Mouse (Mus musculus) splenic B cell, adult 2 months (primary cell): ENCODE measurements around the gene Gm49388.
"Not testable (repeated sequence)": the region's sequence is repeated elsewhere in the genome, so short reads cannot be mapped to it uniquely, and the experiment has no call there.

Experiments
- DNase-seq: peaks from one replicate; pipeline ENCODE4 v3.0.0-alpha.2; 2011; ENCODE audit warnings: low read depth, low spot score
- H3K27me3 ChIP-seq: 2 replicates; pipeline ENCODE4 v1.6.1; 2012; ENCODE audit warnings: mild to moderate bottlenecking, low read length, moderate library complexity, mixed read lengths; ENCODE audit not compliant: control insufficient read depth, poor library complexity, insufficient read depth, severe bottlenecking
- H3K36me3 ChIP-seq: 2 replicates; pipeline ENCODE4 v1.6.1; 2012; ENCODE audit warnings: mild to moderate bottlenecking, low read length, moderate library complexity, mixed read lengths; ENCODE audit not compliant: control insufficient read depth, poor library complexity, insufficient read depth, severe bottlenecking

Gene Gm49388

GRCm38 (mm10) chr7:127824176-127824871 lies 38.9 kb downstream of the Gm49388 start, which contains the start of the genes Stx4a and Stx1b:
Gene Stx4a (plus strand): TSS chr7:127824294.
Gene Stx1b (minus strand): TSS chr7:127824549.
- DNase-seq: no peak
- Histone ChIP-seq H3K27me3 (no peaks in the 10 kb centered on the region; the same call in 1 of the 2 replicates), H3K36me3 (no peaks in the 10 kb centered on the region)

- Histone ChIP-seq H3K36me3 (no peaks in the 10 kb centered on the region), H3K27me3 (no peaks in the 10 kb centered on the region)
- no peak for DNase-seq
These were observed 50.1 kb downstream of the Gm49388 start for GRCm38 (mm10) chr7:127835550-127835949.

GRCm38 (mm10) chr7:127837473-127837872 lies 52.1 kb downstream of the Gm49388 start:
- DNase-seq: no peak
- H3K27me3 ChIP-seq: no peaks in the 10 kb centered on the region
- H3K36me3 ChIP-seq: no peaks in the 10 kb centered on the region

- H3K36me3 ChIP-seq, DNase-seq: not testable (repeated sequence)
These were observed 52.5 kb downstream of the Gm49388 start for GRCm38 (mm10) chr7:127837878-127838277.

GRCm38 (mm10) chr7:127840031-127840430 lies 54.6 kb downstream of the Gm49388 start:
- not testable (repeated sequence) for H3K27me3 ChIP-seq, H3K36me3 ChIP-seq, DNase-seq

More at GRCm38 (mm10) chr7:127837878-127838277, 52.5 kb downstream of the Gm49388 start:
- not testable (repeated sequence) for H3K27me3 ChIP-seq

GRCm38 (mm10) chr7:127840886-127841285 lies 55.5 kb downstream of the Gm49388 start:
- H3K36me3 ChIP-seq: peaks cover 4% of the 10 kb centered on the region; the same call in 1 of the 2 replicates
- H3K27me3 ChIP-seq: no peaks in the 10 kb centered on the region
- no peak for DNase-seq

GRCm38 (mm10) chr7:127841340-127842000 lies 56.1 kb downstream of the Gm49388 start:
- peak; percentile 92 for DNase-seq
- Histone ChIP-seq H3K27me3 (no peaks in the 10 kb centered on the region), H3K36me3 (peaks cover 4% of the 10 kb centered on the region)

- DNase-seq: peak; percentile 84
- H3K27me3 ChIP-seq: no peaks in the 10 kb centered on the region
- peaks cover 4% of the 10 kb centered on the region for H3K36me3 ChIP-seq
These were observed 56.8 kb downstream of the Gm49388 start for GRCm38 (mm10) chr7:127842001-127842718.

- H3K27me3 ChIP-seq: no peaks in the 10 kb centered on the region
- DNase-seq: no peak
- no peaks in the 10 kb centered on the region; the same call in 1 of the 2 replicates for H3K36me3 ChIP-seq
These were observed 64.8 kb downstream of the Gm49388 start for GRCm38 (mm10) chr7:127849973-127850875.

GRCm38 (mm10) chr7:127850906-127851305 lies 65.5 kb downstream of the Gm49388 start:
- DNase-seq: no peak
- no peaks in the 10 kb centered on the region for H3K27me3 ChIP-seq

More at GRCm38 (mm10) chr7:127850906-127851305, 65.5 kb downstream of the Gm49388 start:
- no peaks in the 10 kb centered on the region; the same call in 1 of the 2 replicates for H3K36me3 ChIP-seq
